ENCODE assay signal across 21 mouse cellular contexts in the genomic region with DNA sequence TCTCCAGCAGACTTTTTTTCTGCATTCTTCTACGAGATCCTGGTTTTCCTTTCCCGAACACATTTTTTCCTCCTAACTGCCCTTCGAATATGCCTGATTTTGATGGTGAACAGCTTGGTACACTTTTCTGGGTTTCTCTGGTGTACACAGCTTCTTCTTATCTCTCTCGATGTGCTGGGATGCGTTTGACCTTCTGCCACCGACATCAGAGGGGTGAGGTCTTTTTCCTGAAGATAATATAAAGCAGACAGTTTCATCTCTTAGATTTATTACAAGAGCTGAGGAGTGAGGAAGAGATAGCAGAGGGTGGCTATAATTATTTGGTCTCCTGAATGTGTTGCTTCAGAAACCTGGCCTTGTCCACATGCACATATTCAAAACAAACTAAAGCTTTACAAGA.
A peak's percentile ranks its signal among the peaks of the same experiment; 100 is the strongest.
DNase-seq lines count a peak whose midpoint lies in the region; ATAC-seq and TF ChIP-seq lines count a peak whose summit lies in the region.
"Had no signal": no experiment of that assay in that cellular context is flagged by ENCODE, and none has a peak within 500 bp of the region (broad histone marks: within the 10 kb centered on the region; RNA-seq: fewer than 3 reads in every experiment).

No protein-coding gene starts in this region.

- intact Hi-C loops in heart, adult 2 months (cut with DNase I): no loop called here

- ATAC-seq in heart, embryonic 11.5 days (replicated peaks; ENCODE audit: insufficient number of reproducible peaks, low FRiP score, low TSS enrichment): no peak
- no peak for ATAC-seq in heart, embryonic 16.5 days (replicated peaks; ENCODE audit: extremely low read depth, insufficient read depth, low FRiP score)
- ATAC-seq in common myeloid progenitor, adult 5-6 weeks (replicated peaks; ENCODE audit: low read depth, poor library complexity, severe bottlenecking): peak; percentile 53
- ATAC-seq: forebrain, embryonic 14.5 days; hindbrain, embryonic 16.5 days; inflammation-experienced regulatory T-cells, adult 6 months; intestine, postnatal 0 days had no signal

- H3K9ac ChIP-seq in heart, embryonic 11.5 days (ENCODE audit: low read depth, low read length): no peak overlapping the region
- no peak overlapping the region for H3K9ac ChIP-seq in heart, adult 2 months (ENCODE audit: low read depth, low read length)
- H3K9ac ChIP-seq in heart, embryonic 16.5 days (ENCODE audit: low read length): no peak overlapping the region
- H3K9ac ChIP-seq in MEL (ENCODE audit: control insufficient read depth, low read depth, low read length, poor library complexity, severe bottlenecking): no peak overlapping the region
- H3K9ac ChIP-seq: embryonic facial prominence, embryonic 13.5 days; hindbrain, embryonic 12.5 days had no signal

- DNase-seq in heart, adult 2 months: no peak
- DNase-seq in heart, adult 18-20 months: no peak
- no peak for DNase-seq in MEL (ENCODE audit: low read depth, low spot score)
- DNase-seq in adrenal gland, postnatal 36 days: no peak
- DNase-seq: adrenal gland, postnatal 10 days; cerebellum, adult 11-12 months; cerebellum, adult 9-10 months; cerebellum, postnatal 25 days; gastrocnemius, adult 2 months; gastrocnemius, postnatal 25 days; heart, postnatal 36 days; kidney, adult 8-10 months had no signal

- TF ChIP-seq EP300 in heart, adult 2 months (IDR thresholded peaks at IDR 0.05; ENCODE audit: insufficient read depth, low read depth, low read length): no peak
- TF ChIP-seq EP300 in MEL (IDR thresholded peaks at IDR 0.05; ENCODE audit: low read depth in 1 of 2, low read length in 2 of 2): peak; percentile 46 to 69

- H3K79me2 ChIP-seq in heart, adult 2 months (replicated peaks; ENCODE audit: control insufficient read depth, insufficient read depth, low read length): no peaks in the 10 kb centered on the region; the same call in 1 of the 2 replicates
- no peaks in the 10 kb centered on the region for H3K79me2 ChIP-seq in MEL (ENCODE audit: control insufficient read depth, insufficient read depth, low read length, poor library complexity)

- no peaks in the 10 kb centered on the region for H3K36me3 ChIP-seq in heart, embryonic 11.5 days (ENCODE audit: control insufficient read depth, insufficient read depth, low read length)
- no peaks in the 10 kb centered on the region for H3K36me3 ChIP-seq in heart, adult 2 months (ENCODE audit: control insufficient read depth, insufficient read depth, low read length)
- no peaks in the 10 kb centered on the region for H3K36me3 ChIP-seq in heart, embryonic 16.5 days (ENCODE audit: control insufficient read depth, insufficient read depth)
- peaks cover 0 to 10% of the 10 kb centered on the region in 2 experiments; a peak in 2 of 4 replicates for H3K36me3 ChIP-seq in MEL (ENCODE audit: control insufficient read depth in 1 of 2, insufficient read depth in 2 of 2, low read length in 2 of 2)
- H3K36me3 ChIP-seq: embryonic facial prominence, embryonic 13.5 days; hindbrain, embryonic 12.5 days had no signal

- no peak for TF ChIP-seq RAD21 in MEL (IDR thresholded peaks at IDR 0.05; ENCODE audit: low read depth, low read length)

- no peaks in the 10 kb centered on the region for H3K9me3 ChIP-seq in heart, embryonic 11.5 days (replicated peaks; ENCODE audit: control insufficient read depth, low read length)
- H3K9me3 ChIP-seq in heart, embryonic 16.5 days (replicated peaks; ENCODE audit: control insufficient read depth, low read length): no peaks in the 10 kb centered on the region
- no peaks in the 10 kb centered on the region for H3K9me3 ChIP-seq in MEL (replicated peaks; ENCODE audit: insufficient read depth, low read length)
- H3K9me3 ChIP-seq: embryonic facial prominence, embryonic 13.5 days; hindbrain, embryonic 12.5 days had no signal

- no peak for TF ChIP-seq POLR2A in heart, adult 2 months (IDR thresholded peaks at IDR 0.05; ENCODE audit: insufficient read depth, low read depth, low read length)
- no peak for TF ChIP-seq POLR2A in MEL (IDR thresholded peaks at IDR 0.05; ENCODE audit: control insufficient read depth in 1 of 2, insufficient read depth in 1 of 2, low read depth in 1 of 2, low read length in 2 of 2, poor library complexity in 1 of 2)

- no peak overlapping the region for H3K27ac ChIP-seq in heart, embryonic 11.5 days (ENCODE audit: low read depth, low read length)
- no peak overlapping the region for H3K27ac ChIP-seq in heart, adult 2 months
- H3K27ac ChIP-seq in heart, embryonic 16.5 days (ENCODE audit: low read length): no peak overlapping the region
- no peak overlapping the region for H3K27ac ChIP-seq in MEL (ENCODE audit: control insufficient read depth, low read depth, low read length)
- H3K27ac ChIP-seq: embryonic facial prominence, embryonic 13.5 days; gastrocnemius, adult 2 months; hindbrain, embryonic 12.5 days had no signal

- WGBS in heart, embryonic 11.5 days (ENCODE audit: insufficient replicate concordance): 37% methylated on average over 6 of the region's 6 CpGs
- 33% methylated on average over 6 of the region's 6 CpGs for WGBS in heart, adult 2 months
- WGBS in heart, embryonic 16.5 days: 31% methylated on average over 6 of the region's 6 CpGs

- H3K4me1 ChIP-seq in heart, embryonic 11.5 days (ENCODE audit: control insufficient read depth, insufficient read depth, low read length): peaks cover 7% of the 10 kb centered on the region
- no peaks in the 10 kb centered on the region for H3K4me1 ChIP-seq in heart, adult 2 months (ENCODE audit: control insufficient read depth, insufficient read depth, low read length)
- peaks cover 8% of the 10 kb centered on the region; the same call in 1 of the 2 replicates for H3K4me1 ChIP-seq in heart, embryonic 16.5 days (ENCODE audit: control insufficient read depth, insufficient read depth, low read length)
- peaks cover 0 to 9% of the 10 kb centered on the region in 2 experiments; a peak in 2 of 4 replicates for H3K4me1 ChIP-seq in MEL (ENCODE audit: control insufficient read depth in 1 of 2, insufficient read depth in 2 of 2, low read length in 2 of 2)
- H3K4me1 ChIP-seq: embryonic facial prominence, embryonic 13.5 days; hindbrain, embryonic 12.5 days had no signal

- TF ChIP-seq CTCF in heart, adult 2 months (IDR thresholded peaks at IDR 0.05): no peak
- TF ChIP-seq CTCF in MEL (IDR thresholded peaks at IDR 0.05 in 2 of 3, conservative IDR thresholded peaks at IDR 0.05 in 1 of 3; ENCODE audit: control insufficient read depth in 1 of 3, insufficient read depth in 1 of 3, low read depth in 2 of 3, low read length in 3 of 3, poor library complexity in 1 of 3, severe bottlenecking in 1 of 3): no peak

- H3K4me2 ChIP-seq in heart, embryonic 11.5 days: peak overlapping the region; percentile 34; the same call in 1 of the 2 replicates
- peak overlapping the region; percentile 8; the same call in 1 of the 2 replicates for H3K4me2 ChIP-seq in heart, embryonic 16.5 days (ENCODE audit: low read depth, low read length)
- H3K4me2 ChIP-seq: embryonic facial prominence, embryonic 13.5 days; hindbrain, embryonic 12.5 days had no signal

- H3K4me3 ChIP-seq in heart, embryonic 11.5 days (ENCODE audit: low read depth, low read length): no peak overlapping the region
- no peak overlapping the region for H3K4me3 ChIP-seq in heart, adult 2 months
- H3K4me3 ChIP-seq in heart, embryonic 16.5 days (ENCODE audit: low read length): no peak overlapping the region
- H3K4me3 ChIP-seq in MEL (ENCODE audit: control insufficient read depth in 1 of 2, insufficient read depth in 1 of 2, low read depth in 2 of 2, low read length in 2 of 2): no peak overlapping the region
- H3K4me3 ChIP-seq: embryonic facial prominence, embryonic 13.5 days; gastrocnemius, adult 2 months; hindbrain, embryonic 12.5 days had no signal

- H3K27me3 ChIP-seq in heart, embryonic 11.5 days (ENCODE audit: control insufficient read depth, insufficient read depth, low read length): no peaks in the 10 kb centered on the region
- H3K27me3 ChIP-seq in heart, adult 2 months (ENCODE audit: control insufficient read depth, insufficient read depth, low read length): no peaks in the 10 kb centered on the region
- H3K27me3 ChIP-seq in heart, embryonic 16.5 days (ENCODE audit: control insufficient read depth, insufficient read depth, low read length): no peaks in the 10 kb centered on the region
- H3K27me3 ChIP-seq in MEL (ENCODE audit: control insufficient read depth in 1 of 2, insufficient read depth in 2 of 2, low read length in 2 of 2): no peaks in the 10 kb centered on the region
- H3K27me3 ChIP-seq: embryonic facial prominence, embryonic 13.5 days; hindbrain, embryonic 12.5 days had no signal

TF ChIP-seq in MEL, 35 proteins besides CTCF, POLR2A, EP300 and RAD21 (continues in another document):
- peak; percentile 73 for TF ChIP-seq RCOR1 (IDR thresholded peaks at IDR 0.05; ENCODE audit: low read depth, low read length)
- TF ChIP-seq ELF1 (IDR thresholded peaks at IDR 0.05; ENCODE audit: low read depth, low read length): no peak
- TF ChIP-seq TCF12 (IDR thresholded peaks at IDR 0.05; ENCODE audit: low read depth, low read length): peak; percentile 59
- no peak for TF ChIP-seq MAZ (IDR thresholded peaks at IDR 0.05; ENCODE audit: low read depth, low read length)
- peak; percentile 62 for TF ChIP-seq GATA1 (IDR thresholded peaks at IDR 0.05; ENCODE audit: low read depth, low read length)
- no peak for TF ChIP-seq MXI1 (IDR thresholded peaks at IDR 0.05; ENCODE audit: low read depth, low read length)
- TF ChIP-seq BHLHE40 (IDR thresholded peaks at IDR 0.05; ENCODE audit: borderline replicate concordance, low read depth, low read length): no peak
- no peak for TF ChIP-seq UBTF (IDR thresholded peaks at IDR 0.05; ENCODE audit: borderline replicate concordance, insufficient read depth, low read depth, low read length)
- TF ChIP-seq MEF2A (IDR thresholded peaks at IDR 0.05; ENCODE audit: extremely low read depth, insufficient replicate concordance, low read depth, low read length, poor library complexity, severe bottlenecking): no peak
- no peak for TF ChIP-seq CHD1 (IDR thresholded peaks at IDR 0.05; ENCODE audit: low read depth, low read length)
- no peak for TF ChIP-seq JUND (IDR thresholded peaks at IDR 0.05; ENCODE audit: low read depth, low read length)
- TF ChIP-seq TAL1 (IDR thresholded peaks at IDR 0.05; ENCODE audit: low read length): no peak
- TF ChIP-seq HCFC1 (IDR thresholded peaks at IDR 0.05; ENCODE audit: low read depth, low read length): no peak
- no peak for TF ChIP-seq USF1 (IDR thresholded peaks at IDR 0.05; ENCODE audit: low read depth, low read length)
- no peak for TF ChIP-seq SMC3 (IDR thresholded peaks at IDR 0.05; ENCODE audit: low read depth, low read length)
- TF ChIP-seq GABPA (IDR thresholded peaks at IDR 0.05; ENCODE audit: low read depth, low read length): no peak
- TF ChIP-seq USF2 (IDR thresholded peaks at IDR 0.05; ENCODE audit: borderline replicate concordance in 1 of 2, insufficient read depth in 1 of 2, low read depth in 1 of 2, low read length in 2 of 2): no peak
- no peak for TF ChIP-seq NELFE (IDR thresholded peaks at IDR 0.05; ENCODE audit: low read depth, low read length)
- TF ChIP-seq ZKSCAN1 (IDR thresholded peaks at IDR 0.05; ENCODE audit: low read depth, low read length): no peak
